Mouse (Mus musculus): Measurements from ENCODE around the gene Atp2b2.
A peak's percentile ranks its signal among the peaks of the same experiment; 100 is the strongest.

Gene Atp2b2

DNA sequence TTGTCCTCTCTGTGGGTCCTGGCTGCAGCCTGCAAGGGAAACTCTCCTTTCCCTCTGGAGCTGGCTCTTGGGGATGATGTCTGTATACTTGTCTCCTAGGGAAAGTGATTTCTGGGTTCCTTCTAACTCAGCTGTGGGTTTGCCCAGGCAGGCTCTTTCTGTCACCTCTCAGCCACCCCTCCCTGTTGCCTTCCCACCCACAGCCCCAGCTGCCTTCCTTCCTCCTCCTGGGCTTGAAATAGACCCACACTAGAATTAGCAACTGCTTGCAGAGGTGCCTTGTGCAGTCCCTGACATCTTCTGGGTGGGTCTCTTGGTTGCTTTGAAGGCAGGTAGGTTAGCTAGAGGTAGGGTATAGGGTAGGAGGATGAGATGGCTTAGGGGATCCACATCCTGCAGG is 241.2 kb downstream of the Atp2b2 start:
- no peak for DNase-seq (ENCODE audit: inconsistent age in 2 of 2, low spot score in 1 of 2)

DNA sequence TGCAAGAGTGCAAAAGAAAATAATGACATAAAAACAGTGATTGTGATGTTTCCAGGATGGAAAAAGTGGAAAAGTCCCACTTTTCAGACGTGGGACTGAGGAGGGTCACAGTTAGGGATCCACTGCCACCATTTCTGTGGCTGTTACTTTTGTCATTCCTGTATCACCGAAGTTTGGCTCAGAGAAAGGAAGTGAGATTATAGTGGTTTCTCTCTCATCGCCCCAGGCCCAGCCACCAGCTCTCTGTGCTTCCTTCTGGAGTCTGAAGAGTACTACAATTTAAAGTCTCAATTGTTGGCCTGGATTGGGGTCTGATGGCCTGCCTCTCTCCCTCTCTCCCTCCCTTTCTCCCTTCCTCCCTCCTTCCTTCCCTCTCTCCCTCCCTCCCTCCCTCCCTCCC is 242.5 kb downstream of the Atp2b2 start:
- DNase-seq (ENCODE audit: inconsistent age in 2 of 2, low spot score in 1 of 2), result no peak

DNA sequence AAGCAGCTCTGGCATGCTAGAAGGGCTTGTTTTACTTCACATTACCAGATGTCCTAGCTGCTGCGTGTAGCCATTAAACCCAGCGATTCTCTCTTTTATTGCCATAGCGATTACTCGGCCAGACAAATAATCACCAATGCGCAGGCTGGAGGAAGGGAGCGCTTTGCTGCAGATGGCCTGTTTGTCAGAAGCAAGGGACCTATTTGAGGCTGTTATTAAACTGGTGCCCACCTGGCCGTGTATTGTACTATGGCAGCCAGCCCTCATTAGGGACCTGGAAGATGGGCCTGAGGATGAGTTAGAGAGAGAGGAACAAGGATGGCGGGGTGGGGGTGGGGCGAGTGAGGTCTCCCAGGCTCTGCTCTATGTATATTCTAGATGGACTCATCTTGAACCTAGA is 243.1 kb downstream of the Atp2b2 start:
- DNase-seq (ENCODE audit: inconsistent age in 2 of 2, low spot score in 1 of 2), result no peak

- DNase-seq (ENCODE audit: inconsistent age in 2 of 2, low spot score in 1 of 2), result no peak
Measured at GRCm38 (mm10) chr6:113798921-113799320, 243.5 kb downstream of the Atp2b2 start.

GRCm38 (mm10) chr6:113795241-113795702 is 247.1 kb downstream of the Atp2b2 start:
- no peak for DNase-seq (ENCODE audit: inconsistent age in 2 of 2, low spot score in 1 of 2)

- no peak for DNase-seq (ENCODE audit: inconsistent age in 2 of 2, low spot score in 1 of 2)
Measured at GRCm38 (mm10) chr6:113792368-113792767, 250.0 kb downstream of the Atp2b2 start.

GRCm38 (mm10) chr6:113791012-113791411 is 251.4 kb downstream of the Atp2b2 start:
- DNase-seq (ENCODE audit: inconsistent age in 2 of 2, low spot score in 1 of 2), result no peak

- no peak for DNase-seq (ENCODE audit: inconsistent age in 2 of 2, low spot score in 1 of 2)
Measured at GRCm38 (mm10) chr6:113787459-113787968, 254.9 kb downstream of the Atp2b2 start.

GRCm38 (mm10) chr6:113785658-113786057 is 256.8 kb downstream of the Atp2b2 start:
- DNase-seq (ENCODE audit: inconsistent age in 2 of 2, low spot score in 1 of 2), result no peak

DNA sequence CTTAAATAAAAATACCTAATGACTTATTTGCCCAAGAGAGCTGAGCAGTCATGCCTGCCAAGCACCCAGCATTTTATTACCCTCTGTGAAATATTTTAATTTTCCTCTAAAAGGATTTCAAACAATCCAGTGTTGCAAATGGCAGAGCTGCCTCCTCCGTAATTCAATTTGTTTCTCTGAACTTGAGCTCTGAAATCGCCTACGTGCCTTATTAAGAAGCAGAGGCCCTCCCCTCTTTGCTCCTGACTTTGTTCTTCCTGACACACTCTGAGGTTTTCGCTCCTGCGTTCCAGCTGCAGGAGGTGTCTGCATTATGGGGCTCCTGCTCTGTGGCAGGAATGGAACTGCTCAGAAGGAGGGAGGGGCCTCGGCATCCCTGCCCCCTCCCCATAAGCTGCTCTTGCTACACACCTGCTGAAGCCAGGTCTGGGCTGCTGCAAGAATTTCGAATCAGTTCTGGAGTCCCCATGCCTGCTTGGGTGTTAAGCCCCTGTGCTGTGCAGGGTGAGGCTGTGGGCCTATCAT is 264.1 kb downstream of the Atp2b2 start:
- DNase-seq (ENCODE audit: inconsistent age in 2 of 2, low spot score in 1 of 2), result no peak

GRCm38 (mm10) chr6:113768804-113769203 is 273.6 kb downstream of the Atp2b2 start:
- no peak for DNase-seq (ENCODE audit: inconsistent age in 2 of 2, low spot score in 1 of 2)

- DNase-seq (ENCODE audit: inconsistent age in 2 of 2, low spot score in 1 of 2), result peak; percentile 47 to 87
Measured at GRCm38 (mm10) chr6:113761644-113762043, 280.8 kb downstream of the Atp2b2 start.

- no peak for DNase-seq (ENCODE audit: inconsistent age in 2 of 2, low spot score in 1 of 2)
Measured at GRCm38 (mm10) chr6:113749119-113749685, 293.2 kb downstream of the Atp2b2 start.

- no peak for DNase-seq (ENCODE audit: inconsistent age in 2 of 2, low spot score in 1 of 2)
Measured at GRCm38 (mm10) chr6:113748351-113748750, 294.1 kb downstream of the Atp2b2 start.

DNA sequence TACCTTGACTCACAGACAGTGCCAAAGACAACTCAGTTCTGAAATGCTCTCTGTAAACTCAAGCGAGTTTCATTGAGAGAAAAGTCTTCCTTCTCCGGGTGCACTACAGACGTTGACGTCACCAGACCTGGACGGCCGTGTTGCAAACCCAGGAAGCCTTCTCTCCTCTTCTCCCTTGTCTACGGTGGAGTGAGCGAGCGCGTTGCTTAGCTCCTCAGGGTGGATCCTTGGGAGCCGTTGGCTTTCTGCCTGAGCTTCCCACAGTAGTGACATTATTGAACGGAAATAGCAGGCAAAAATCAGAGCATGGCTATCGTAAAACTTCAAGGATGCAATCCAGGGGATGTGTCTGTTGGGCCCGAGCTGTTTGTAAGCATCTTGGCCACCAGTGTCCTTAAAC is 295.1 kb downstream of the Atp2b2 start:
- no peak for DNase-seq (ENCODE audit: inconsistent age in 2 of 2, low spot score in 1 of 2)

DNA sequence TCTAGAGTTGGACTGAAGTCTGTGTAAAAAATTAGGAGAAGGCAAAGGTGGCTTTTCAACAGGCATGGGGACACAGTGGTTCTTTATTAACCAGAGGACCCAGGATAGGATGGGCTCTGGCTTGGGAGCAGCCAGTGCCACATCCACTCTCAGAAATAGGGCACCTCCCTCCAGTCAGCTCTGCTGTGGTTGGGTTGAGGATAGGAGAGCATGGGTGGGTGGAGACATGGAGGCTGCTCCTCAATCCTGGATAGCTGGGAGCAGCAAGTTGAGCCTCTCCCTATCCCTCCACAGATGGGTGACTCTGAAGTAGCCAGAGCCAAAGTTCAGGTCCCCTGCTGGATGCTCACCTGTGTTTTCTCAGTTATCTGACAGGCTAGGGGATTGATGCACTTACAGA is 297.3 kb downstream of the Atp2b2 start:
- no peak for DNase-seq (ENCODE audit: inconsistent age in 2 of 2, low spot score in 1 of 2)

DNA sequence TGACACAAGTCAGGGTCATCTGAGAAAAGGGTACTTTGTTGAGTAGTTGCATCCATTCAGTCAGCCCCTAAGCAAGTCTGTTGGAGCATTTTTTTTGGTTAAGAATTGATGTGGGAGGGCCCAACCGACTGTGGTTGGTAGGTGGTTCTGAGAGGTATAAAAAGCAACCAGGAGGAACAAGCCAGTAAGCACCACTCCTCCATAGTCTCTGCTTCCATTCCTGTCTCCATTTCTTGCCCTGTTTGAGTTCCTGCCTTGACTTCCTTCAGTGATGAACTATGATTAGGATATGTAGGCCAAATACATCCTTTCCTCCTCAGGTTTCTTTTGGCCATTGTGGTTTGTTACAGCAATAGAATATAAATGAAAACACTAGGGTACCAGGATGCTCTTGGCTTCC is 299.3 kb downstream of the Atp2b2 start:
- no peak for DNase-seq (ENCODE audit: inconsistent age in 2 of 2, low spot score in 1 of 2)

- no peak for DNase-seq (ENCODE audit: inconsistent age in 2 of 2, low spot score in 1 of 2)
Measured at GRCm38 (mm10) chr6:113742321-113742720, 300.1 kb downstream of the Atp2b2 start.

- no peak for DNase-seq (ENCODE audit: inconsistent age in 2 of 2, low spot score in 1 of 2)
Measured at GRCm38 (mm10) chr6:113741425-113741824, 301.0 kb downstream of the Atp2b2 start.

- peak; percentile 87 to 95 for DNase-seq (ENCODE audit: inconsistent age in 2 of 2, low spot score in 1 of 2)
Measured at GRCm38 (mm10) chr6:113740236-113741217, 301.9 kb downstream of the Atp2b2 start, which contains the start of gene Sec13. Gene Sec13 (minus strand): TSS chr6:113740743.

- no peak for DNase-seq (ENCODE audit: inconsistent age in 2 of 2, low spot score in 1 of 2)
Measured at GRCm38 (mm10) chr6:113737318-113738046, 304.9 kb downstream of the Atp2b2 start.

Data from adrenal gland, adult (tissue).